Mouse (Mus musculus) hindbrain, embryonic 16.5 days (tissue): Measurements from ENCODE around the gene March1. TPM values are rescaled to one million over a fixed set of nuclear protein-coding genes. Genes with fewer than 3 reads are reported as not detected.
"Not testable (repeated sequence)": the region's sequence is repeated elsewhere in the genome, so short reads cannot be mapped to it uniquely, and the experiment has no call there.

Experiments
- ATAC-seq: fragments of 200-750 bp; cut with Nextera tagmentation; 2 replicates; pipeline ENCODE4 v1.8.0; 2017; ENCODE audit warnings: moderate TSS enrichment, moderate library complexity
- H3K27ac ChIP-seq: fragments of 300-500 bp; sonication (generic); 2 replicates; pipeline ENCODE4 v1.5.1; 2014; ENCODE audit warnings: low read depth, mild to moderate bottlenecking, control low read depth, low read length, moderate library complexity
- H3K27me3 ChIP-seq: fragments of 300-500 bp; sonication (generic); replicated peaks from 2 replicates; pipeline ENCODE4 v1.6.1; 2014; ENCODE audit warnings: low read length; ENCODE audit not compliant: control insufficient read depth, insufficient read depth
- H3K36me3 ChIP-seq: fragments of 300-500 bp; sonication (generic); 2 replicates; pipeline ENCODE4 v1.6.1; 2014; ENCODE audit warnings: mild to moderate bottlenecking, low read length, moderate library complexity, mixed read lengths; ENCODE audit not compliant: control insufficient read depth, insufficient read depth
- H3K4me1 ChIP-seq: fragments of 300-500 bp; sonication (generic); 2 replicates; pipeline ENCODE4 v1.6.1; 2014; ENCODE audit warnings: low read depth, low read length; ENCODE audit not compliant: control insufficient read depth, insufficient read depth
- H3K4me2 ChIP-seq: fragments of 300-500 bp; sonication (generic); 2 replicates; pipeline ENCODE4 v1.6.1; 2014; ENCODE audit warnings: mild to moderate bottlenecking, low read length, control low read depth, moderate library complexity
- H3K4me3 ChIP-seq: fragments of 300-500 bp; sonication (generic); 2 replicates; pipeline ENCODE4 v1.5.1; 2014; ENCODE audit warnings: mild to moderate bottlenecking, low read length, control low read depth, moderate library complexity
- H3K9ac ChIP-seq: fragments of 300-500 bp; sonication (generic); 2 replicates; pipeline ENCODE4 v1.6.1; 2014; ENCODE audit warnings: low read depth, mild to moderate bottlenecking, control low read depth, low read length, moderate library complexity
- H3K9me3 ChIP-seq: fragments of 300-500 bp; sonication (generic); 2 replicates; pipeline ENCODE4 v1.6.1; 2014; ENCODE audit warnings: mild to moderate bottlenecking, low read length, moderate library complexity; ENCODE audit not compliant: control insufficient read depth
- WGBS: fragments of 180-500 bp; shearing (Covaris S2); extraction: QIAGEN DNeasy Blood & Tissue Kit; methylation state at CpG from one replicate; pipeline ENCODE4 v1.1.7; 2014; 5-methylcytosine and 5-hydroxymethylcytosine counted together
- polyA plus RNA-seq: library from polyadenylated mRNA; unstranded; fragments of >200 nt; fragmentation: Nextera tagmentation; extraction: Ambion mirVana; gene quantifications from 2 replicates; pipeline ENCODE4 v1.2.1, GENCODE M21; 2015

Gene March1
- polyA plus RNA-seq, 1 experiment from 2014 or later = 45.6 TPM

GRCm38 (mm10) chr8:66406596-66407361, 789.1 kb downstream of the March1 start:
- Histone ChIP-seq H3K27me3 (no peaks in the 10 kb centered on the region), H3K9ac (no peak overlapping the region), H3K4me3 (no peak overlapping the region), H3K9me3 (no peaks in the 10 kb centered on the region), H3K4me1 (no peaks in the 10 kb centered on the region), H3K27ac (no peak overlapping the region), H3K36me3 (no peaks in the 10 kb centered on the region), H3K4me2 (no peak overlapping the region)
- ATAC-seq = no peak
- 88% methylated on average over 6 of the region's 6 CpGs for WGBS

- Histone ChIP-seq H3K27ac (no peak overlapping the region), H3K4me2 (no peak overlapping the region), H3K36me3 (no peaks in the 10 kb centered on the region), H3K4me1 (no peaks in the 10 kb centered on the region), H3K9me3 (no peaks in the 10 kb centered on the region), H3K4me3 (no peak overlapping the region), H3K27me3 (no peaks in the 10 kb centered on the region), H3K9ac (no peak overlapping the region)
- no peak for ATAC-seq
- WGBS = 82% methylated on average over 9 of the region's 9 CpGs
Measured at GRCm38 (mm10) chr8:66410080-66410615, 792.4 kb downstream of the March1 start.

GRCm38 (mm10) chr8:66413101-66413500, 795.4 kb downstream of the March1 start:
- 0 out of 2 replicates have a peak, but pooled peaks have one; percentile 34 for ATAC-seq
- Histone ChIP-seq H3K4me3 (no peak overlapping the region), H3K27me3 (no peaks in the 10 kb centered on the region), H3K4me2 (no peak overlapping the region), H3K27ac (no peak overlapping the region), H3K9me3 (no peaks in the 10 kb centered on the region), H3K4me1 (no peaks in the 10 kb centered on the region), H3K36me3 (no peaks in the 10 kb centered on the region), H3K9ac (no peak overlapping the region)
- 67% methylated on average over 2 of the region's 2 CpGs for WGBS

GRCm38 (mm10) chr8:66415234-66415633, 797.5 kb downstream of the March1 start:
- H3K9ac ChIP-seq = no peak overlapping the region
- 90% methylated on average over 2 of the region's 2 CpGs for WGBS
- no peaks in the 10 kb centered on the region for H3K9me3 ChIP-seq
- no peaks in the 10 kb centered on the region for H3K27me3 ChIP-seq
- H3K4me1 ChIP-seq = no peaks in the 10 kb centered on the region
- H3K27ac ChIP-seq = no peak overlapping the region
- no peak overlapping the region for H3K4me3 ChIP-seq
- no peak for ATAC-seq
- H3K4me2 ChIP-seq = no peak overlapping the region
- H3K36me3 ChIP-seq = no peaks in the 10 kb centered on the region

GRCm38 (mm10) chr8:66417591-66417990, 799.9 kb downstream of the March1 start:
- 88% methylated on average over 4 of the region's 4 CpGs for WGBS
- not testable (repeated sequence) for ATAC-seq, H3K4me1 ChIP-seq

GRCm38 (mm10) chr8:66430639-66431038, 812.9 kb downstream of the March1 start:
- no peak for ATAC-seq
- 73% methylated on average over 2 of the region's 2 CpGs for WGBS

More at GRCm38 (mm10) chr8:66417591-66417990, 799.9 kb downstream of the March1 start:
- H3K9me3 ChIP-seq, H3K36me3 ChIP-seq, H3K27me3 ChIP-seq, H3K27ac ChIP-seq, H3K4me3 ChIP-seq, H3K4me2 ChIP-seq, H3K9ac ChIP-seq: not testable (repeated sequence)

GRCm38 (mm10) chr8:66433577-66433976, 815.9 kb downstream of the March1 start:
- H3K9me3 ChIP-seq = no peaks in the 10 kb centered on the region
- H3K27me3 ChIP-seq = no peaks in the 10 kb centered on the region
- no peak for ATAC-seq
- no peak overlapping the region for H3K9ac ChIP-seq
- H3K4me1 ChIP-seq = no peaks in the 10 kb centered on the region
- H3K4me3 ChIP-seq = no peak overlapping the region
- no peak overlapping the region for H3K27ac ChIP-seq
- no peak overlapping the region for H3K4me2 ChIP-seq
- no peaks in the 10 kb centered on the region for H3K36me3 ChIP-seq

More at GRCm38 (mm10) chr8:66430639-66431038, 812.9 kb downstream of the March1 start:
- Histone ChIP-seq H3K27ac (no peak overlapping the region), H3K36me3 (no peaks in the 10 kb centered on the region), H3K4me3 (no peak overlapping the region), H3K4me1 (no peaks in the 10 kb centered on the region), H3K9ac (no peak overlapping the region), H3K9me3 (no peaks in the 10 kb centered on the region), H3K27me3 (no peaks in the 10 kb centered on the region), H3K4me2 (no peak overlapping the region)

GRCm38 (mm10) chr8:66436804-66437203, 819.1 kb downstream of the March1 start:
- no peaks in the 10 kb centered on the region for H3K27me3 ChIP-seq
- no peaks in the 10 kb centered on the region for H3K36me3 ChIP-seq
- no peak overlapping the region for H3K27ac ChIP-seq
- H3K4me2 ChIP-seq = no peak overlapping the region
- 94% methylated on average over 1 of the region's 1 CpGs for WGBS
- H3K9ac ChIP-seq = no peak overlapping the region
- ATAC-seq = no peak
- no peaks in the 10 kb centered on the region for H3K9me3 ChIP-seq
- no peaks in the 10 kb centered on the region for H3K4me1 ChIP-seq
- H3K4me3 ChIP-seq = no peak overlapping the region

GRCm38 (mm10) chr8:66437929-66438328, 820.2 kb downstream of the March1 start:
- ATAC-seq = no peak
- H3K9ac ChIP-seq = no peak overlapping the region
- WGBS = 83% methylated on average over 3 of the region's 3 CpGs

More at GRCm38 (mm10) chr8:66437929-66438328, 820.2 kb downstream of the March1 start:
- H3K36me3 ChIP-seq = no peaks in the 10 kb centered on the region
- no peaks in the 10 kb centered on the region for H3K9me3 ChIP-seq
- H3K27ac ChIP-seq = no peak overlapping the region
- no peaks in the 10 kb centered on the region for H3K4me1 ChIP-seq
- no peaks in the 10 kb centered on the region for H3K27me3 ChIP-seq
- no peak overlapping the region for H3K4me2 ChIP-seq
- no peak overlapping the region for H3K4me3 ChIP-seq
